Mouse (Mus musculus) stomach, embryonic 16.5 days (tissue): ENCODE measurements around the gene Rxylt1. TPM values are rescaled to one million over a fixed set of nuclear protein-coding genes. Genes with fewer than 3 reads are reported as not detected.
A peak's percentile ranks its signal among the peaks of the same experiment; 100 is the strongest.

Experiments
- ATAC-seq: fragments of 200-750 bp; cut with Nextera tagmentation; 2 replicates; pipeline ENCODE4 v1.8.0; 2017; ENCODE audit warnings: moderate number of reproducible peaks, moderate TSS enrichment; ENCODE audit not compliant: insufficient read depth, low FRiP score
- H3K27ac ChIP-seq: fragments of 300-500 bp; sonication (generic); 2 replicates; pipeline ENCODE4 v1.5.1; 2014; ENCODE audit warnings: low read length
- H3K27me3 ChIP-seq: fragments of 300-500 bp; sonication (generic); 2 replicates; pipeline ENCODE4 v1.6.1; 2014; ENCODE audit warnings: low read length, control low read depth, mixed read lengths; ENCODE audit not compliant: control insufficient read depth, insufficient read depth
- H3K36me3 ChIP-seq: fragments of 300-500 bp; sonication (generic); 2 replicates; pipeline ENCODE4 v1.6.1; 2014; ENCODE audit warnings: low read length; ENCODE audit not compliant: control insufficient read depth, insufficient read depth
- H3K4me1 ChIP-seq: fragments of 300-500 bp; sonication (generic); 2 replicates; pipeline ENCODE4 v1.6.1; 2014; ENCODE audit warnings: low read length, control low read depth, mixed read lengths; ENCODE audit not compliant: control insufficient read depth, insufficient read depth
- H3K4me2 ChIP-seq: fragments of 300-500 bp; sonication (generic); 2 replicates; pipeline ENCODE4 v1.6.1; 2014; ENCODE audit warnings: low read depth, low read length, mixed read lengths
- H3K4me3 ChIP-seq: fragments of 300-500 bp; sonication (generic); replicated peaks from 2 replicates; pipeline ENCODE4 v1.5.1; 2014; ENCODE audit warnings: mild to moderate bottlenecking, low read length
- H3K9ac ChIP-seq: fragments of 300-500 bp; sonication (generic); 2 replicates; pipeline ENCODE4 v1.6.1; 2014; ENCODE audit warnings: low read length
- H3K9me3 ChIP-seq: fragments of 300-500 bp; sonication (generic); replicated peaks from 2 replicates; pipeline ENCODE4 v1.6.1; 2016; ENCODE audit warnings: low read length, control low read depth; ENCODE audit not compliant: control insufficient read depth
- WGBS: fragments of 180-500 bp; shearing (Covaris S2); extraction: QIAGEN DNeasy Blood & Tissue Kit; methylation state at CpG from one replicate; pipeline ENCODE4 v1.1.7; 2014; 5-methylcytosine and 5-hydroxymethylcytosine counted together
- polyA plus RNA-seq: library from polyadenylated mRNA; unstranded; fragments of >200 nt; fragmentation: Nextera tagmentation; extraction: Ambion mirVana; gene quantifications from 2 replicates; pipeline ENCODE4 v1.2.1, GENCODE M21; 2015

Gene Rxylt1
- polyA plus RNA-seq, 1 experiment from 2014 or later: 44.1 TPM

- Histone ChIP-seq H3K4me1 (peaks cover 4% of the 10 kb centered on the region), H3K9me3 (no peaks in the 10 kb centered on the region), H3K4me3 (no peak overlapping the region), H3K36me3 (no peaks in the 10 kb centered on the region), H3K4me2 (no peak overlapping the region), H3K27ac (no peak overlapping the region), H3K27me3 (no peaks in the 10 kb centered on the region), H3K9ac (no peak overlapping the region)
- 83% methylated on average over 5 of the region's 5 CpGs for WGBS
- ATAC-seq: no peak
Measured at GRCm38 (mm10) chr10:122102675-122103074, 5.5 kb upstream of the Rxylt1 start.

DNA sequence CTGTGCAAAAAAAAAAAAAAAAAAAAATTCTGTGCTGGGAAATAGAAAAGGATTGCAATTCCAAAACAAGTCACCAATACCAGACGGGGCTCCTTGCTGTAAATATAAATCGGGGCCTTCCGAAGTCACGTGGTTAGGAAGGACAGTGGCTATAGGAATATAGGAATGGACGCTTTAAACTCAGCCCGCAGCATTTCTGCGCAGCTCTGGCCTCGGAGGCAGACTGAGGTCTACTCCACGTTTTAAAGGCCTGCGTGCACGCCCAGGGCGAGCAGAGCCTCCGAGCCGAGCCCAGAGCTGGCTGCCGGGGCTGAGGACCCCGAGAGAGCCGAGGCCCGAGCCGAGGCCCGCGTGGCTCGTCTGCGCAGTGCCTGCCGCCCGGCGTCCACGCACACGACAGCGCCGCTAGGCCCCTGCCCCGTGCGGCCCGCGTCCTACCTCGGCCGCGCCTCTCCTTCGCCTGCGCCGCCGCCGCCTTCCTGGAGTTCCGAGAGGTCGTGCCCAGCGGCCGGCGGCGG is 650 bp downstream of the Rxylt1 start:
- Histone ChIP-seq H3K9me3 (no peaks in the 10 kb centered on the region), H3K27me3 (no peaks in the 10 kb centered on the region), H3K36me3 (no peaks in the 10 kb centered on the region), H3K4me3 (peak overlapping the region; percentile 74), H3K4me2 (peak overlapping the region; percentile 72), H3K4me1 (peaks cover 7% of the 10 kb centered on the region), H3K9ac (peak overlapping the region; percentile 89), H3K27ac (peak overlapping the region; percentile 93)
- WGBS: under 1% methylated on average over 46 of the region's 48 CpGs
- ATAC-seq: peak; percentile 63

DNA sequence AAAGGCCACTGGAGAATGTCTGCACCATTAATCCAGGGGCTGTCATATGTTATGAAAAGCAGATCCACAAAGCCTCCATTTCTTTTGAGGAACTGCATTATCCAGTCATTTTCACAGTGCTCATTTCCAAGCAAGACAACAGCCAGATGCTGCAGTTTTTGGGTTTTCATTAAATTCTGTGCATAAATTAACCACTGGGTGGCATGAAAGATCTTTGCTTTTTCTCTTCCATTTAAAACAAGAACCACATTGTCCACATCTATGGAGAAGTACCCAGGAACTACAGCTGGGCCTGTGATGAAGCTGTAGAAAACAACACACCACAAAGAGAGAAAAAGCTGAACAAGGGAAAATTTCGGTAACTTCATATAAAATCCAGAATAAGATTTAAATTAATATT is 6.7 kb downstream of the Rxylt1 start:
- no peak overlapping the region for H3K4me3 ChIP-seq
- H3K27me3 ChIP-seq: no peaks in the 10 kb centered on the region
- H3K27ac ChIP-seq: no peak overlapping the region
- H3K4me1 ChIP-seq: peaks cover 3% of the 10 kb centered on the region; the same call in 1 of the 2 replicates
- 95% methylated on average over 1 of the region's 1 CpGs for WGBS
- no peak for ATAC-seq
- H3K4me2 ChIP-seq: no peak overlapping the region
- H3K36me3 ChIP-seq: peaks cover 24% of the 10 kb centered on the region
- peaks cover 11% of the 10 kb centered on the region for H3K9me3 ChIP-seq
- no peak overlapping the region for H3K9ac ChIP-seq

DNA sequence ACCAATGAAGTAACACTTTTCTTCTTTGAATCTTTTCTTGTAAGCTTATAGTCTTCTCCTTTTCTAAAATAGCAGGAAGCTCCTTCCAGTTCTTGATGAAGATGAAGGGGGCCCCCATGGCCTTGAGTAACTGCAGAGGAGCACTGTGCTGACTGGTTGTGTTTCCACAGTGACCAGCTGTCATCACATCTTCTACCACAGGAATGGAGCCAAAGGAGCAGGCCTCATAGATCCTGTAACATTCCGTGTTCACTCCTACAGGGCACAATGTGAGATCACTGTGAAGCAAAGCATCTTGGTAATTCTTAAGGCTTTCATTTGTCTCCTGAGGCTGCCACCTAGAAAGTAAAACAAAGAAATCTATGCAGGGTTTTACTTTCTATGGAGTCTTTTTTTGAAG is 15.8 kb downstream of the Rxylt1 start:
- no peak for ATAC-seq
- Histone ChIP-seq H3K36me3 (peaks cover 5% of the 10 kb centered on the region), H3K9me3 (no peaks in the 10 kb centered on the region; the same call in 1 of the 2 replicates), H3K4me3 (no peak overlapping the region), H3K4me1 (no peaks in the 10 kb centered on the region), H3K9ac (no peak overlapping the region), H3K27me3 (no peaks in the 10 kb centered on the region), H3K4me2 (no peak overlapping the region), H3K27ac (no peak overlapping the region)
- 79% methylated on average over 1 of the region's 1 CpGs for WGBS

- H3K36me3 ChIP-seq: no peaks in the 10 kb centered on the region
- no peak overlapping the region for H3K9ac ChIP-seq
- H3K9me3 ChIP-seq: no peaks in the 10 kb centered on the region
- H3K4me1 ChIP-seq: no peaks in the 10 kb centered on the region
- H3K4me3 ChIP-seq: no peak overlapping the region
- no peak overlapping the region for H3K4me2 ChIP-seq
- no peak for ATAC-seq
- no peaks in the 10 kb centered on the region for H3K27me3 ChIP-seq
- no peak overlapping the region for H3K27ac ChIP-seq
Measured at GRCm38 (mm10) chr10:122069153-122069552, 28.0 kb downstream of the Rxylt1 start.

GRCm38 (mm10) chr10:122055826-122056225 is 41.3 kb downstream of the Rxylt1 start:
- H3K4me2 ChIP-seq: no peak overlapping the region

DNA sequence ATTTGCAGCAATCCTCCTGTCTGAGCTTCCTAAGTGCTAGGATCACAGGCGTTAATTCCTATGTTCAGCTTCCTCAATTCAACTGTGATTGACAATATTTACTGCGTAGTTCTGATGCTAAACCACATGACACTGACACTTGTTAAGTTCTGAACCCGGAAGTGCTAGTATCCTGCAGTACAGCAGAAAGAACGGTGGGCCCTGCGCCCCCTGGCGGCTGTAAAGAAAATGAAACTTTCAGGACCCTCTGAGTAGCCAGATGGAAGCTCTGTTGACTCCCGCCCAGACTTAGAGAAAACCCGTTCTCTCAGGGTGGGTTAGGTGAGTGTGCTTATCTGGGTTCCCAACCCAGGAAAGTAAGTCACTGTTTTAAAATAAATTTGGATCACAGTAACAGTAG is 42.6 kb downstream of the Rxylt1 start:
- Histone ChIP-seq H3K27ac (no peak overlapping the region), H3K9me3 (no peaks in the 10 kb centered on the region; the same call in 1 of the 2 replicates), H3K9ac (no peak overlapping the region), H3K27me3 (no peaks in the 10 kb centered on the region), H3K4me2 (no peak overlapping the region), H3K4me3 (no peak overlapping the region), H3K4me1 (no peaks in the 10 kb centered on the region), H3K36me3 (no peaks in the 10 kb centered on the region)
- 16% methylated on average over 8 of the region's 8 CpGs for WGBS
- 0 out of 2 replicates have a peak, but pooled peaks have one; percentile 25 for ATAC-seq

More at GRCm38 (mm10) chr10:122055826-122056225, 41.3 kb downstream of the Rxylt1 start:
- Histone ChIP-seq H3K27ac (no peak overlapping the region), H3K4me1 (no peaks in the 10 kb centered on the region), H3K9me3 (no peaks in the 10 kb centered on the region; the same call in 1 of the 2 replicates), H3K27me3 (no peaks in the 10 kb centered on the region), H3K4me3 (no peak overlapping the region), H3K36me3 (no peaks in the 10 kb centered on the region), H3K9ac (no peak overlapping the region)
- WGBS: 90% methylated on average over 6 of the region's 6 CpGs
- no peak for ATAC-seq

- no peak for ATAC-seq
- H3K27me3 ChIP-seq: no peaks in the 10 kb centered on the region
- H3K9me3 ChIP-seq: no peaks in the 10 kb centered on the region; the same call in 1 of the 2 replicates
- no peak overlapping the region for H3K4me2 ChIP-seq
- no peak overlapping the region for H3K9ac ChIP-seq
- H3K4me3 ChIP-seq: no peak overlapping the region
- no peak overlapping the region for H3K27ac ChIP-seq
- 25% methylated on average over 6 of the region's 6 CpGs for WGBS
- 0 out of 2 replicates have a peak, but pooled peaks cover 3% of the 10 kb centered on the region for H3K4me1 ChIP-seq
- no peaks in the 10 kb centered on the region for H3K36me3 ChIP-seq
Measured at GRCm38 (mm10) chr10:122051831-122052230, 45.3 kb downstream of the Rxylt1 start.

GRCm38 (mm10) chr10:122047727-122048365 is 49.3 kb downstream of the Rxylt1 start:
- Histone ChIP-seq H3K27me3 (no peaks in the 10 kb centered on the region), H3K36me3 (no peaks in the 10 kb centered on the region), H3K4me1 (peaks cover 11% of the 10 kb centered on the region), H3K9ac (peak overlapping the region; percentile 93), H3K4me3 (peak overlapping the region; percentile 83), H3K4me2 (peak overlapping the region; percentile 79), H3K27ac (peak overlapping the region; percentile 85), H3K9me3 (no peaks in the 10 kb centered on the region; the same call in 1 of the 2 replicates)
- peak; percentile 84 for ATAC-seq
- WGBS: 12% methylated on average over 44 of the region's 44 CpGs
